Mouse (Mus musculus) ES-E14 (cell line): ENCODE results near the gene Mical2. TPM values are rescaled to one million over a fixed set of nuclear protein-coding genes. Genes with fewer than 3 reads are reported as not detected.

Source experiments
- DNase-seq: peaks from one replicate; pipeline ENCODE4 v3.0.0-alpha.2; 2013; ENCODE audit warnings: low read depth, low spot score
- H3K27ac ChIP-seq: 2 replicates; pipeline ENCODE4 v1.5.1; 2012; ENCODE audit warnings: low read depth, mild to moderate bottlenecking, low read length, moderate library complexity, mixed read lengths; ENCODE audit not compliant: poor library complexity, insufficient read depth, severe bottlenecking
- H3K36me3 ChIP-seq: 2 replicates; pipeline ENCODE4 v1.6.1; 2012; ENCODE audit warnings: mild to moderate bottlenecking, low read length, moderate library complexity, mixed read lengths; ENCODE audit not compliant: control insufficient read depth, poor library complexity, insufficient read depth, severe bottlenecking
- H3K4me1 ChIP-seq, 2 experiments: fragments of 150-350 bp in 1 of 2; sonication (generic) in 1 of 2; 2 replicates each; pipeline ENCODE4 v1.6.1; 2012; ENCODE audit warnings: low read length in 2 of 2, mild to moderate bottlenecking in 1 of 2, mixed read lengths in 1 of 2; ENCODE audit not compliant: control insufficient read depth in 2 of 2, insufficient read depth in 2 of 2, poor library complexity in 1 of 2
- H3K4me3 ChIP-seq, 2 experiments: fragments of 150-350 bp in 1 of 2; sonication (generic) in 1 of 2; 2 replicates each; pipeline ENCODE4 v1.5.1; 2012; ENCODE audit warnings: low read length in 2 of 2, low read depth in 1 of 2, mild to moderate bottlenecking in 1 of 2, mixed read lengths in 1 of 2; ENCODE audit not compliant: insufficient read depth in 1 of 2, poor library complexity in 1 of 2, severe bottlenecking in 1 of 2
- H3K9ac ChIP-seq: 2 replicates; pipeline ENCODE4 v1.6.1; 2012; ENCODE audit warnings: low read depth, mild to moderate bottlenecking, low read length, mixed read lengths; ENCODE audit not compliant: poor library complexity, insufficient read depth, severe bottlenecking
- H3K9me3 ChIP-seq: fragments of 150-350 bp; sonication (generic); 2 replicates; pipeline ENCODE4 v1.6.1; 2012; ENCODE audit warnings: low read depth, mild to moderate bottlenecking, low read length; ENCODE audit not compliant: control insufficient read depth, insufficient read depth
- CHD2 ChIP-seq: IDR thresholded peaks from 2 replicates; pipeline ENCODE4 v1.6.1; 2014; ENCODE audit warnings: mild to moderate bottlenecking, low read depth, low read length, inconsistent platforms
- HCFC1 ChIP-seq: IDR thresholded peaks from 2 replicates; pipeline ENCODE4 v1.6.1; 2012; ENCODE audit warnings: low read length, inconsistent platforms, borderline replicate concordance; ENCODE audit not compliant: insufficient read depth
- MAFK ChIP-seq: IDR thresholded peaks from 2 replicates; pipeline ENCODE4 v1.6.1; 2014; ENCODE audit warnings: mild to moderate bottlenecking, low read depth, low read length, inconsistent platforms; ENCODE audit not compliant: insufficient read depth
- ZC3H11A ChIP-seq: IDR thresholded peaks from 2 replicates; pipeline ENCODE4 v1.6.1; 2012; ENCODE audit warnings: low read depth, mild to moderate bottlenecking, inconsistent platforms, low read length, borderline replicate concordance
- ZNF384 ChIP-seq: IDR thresholded peaks from 2 replicates; pipeline ENCODE4 v1.6.1; 2012; ENCODE audit warnings: low read depth, low read length, inconsistent platforms
- in situ Hi-C, 2 experiments: fragments of 600-800 bp; cut with MboI; formaldehyde crosslinking; loops; one replicate each; pipeline ENCODE4 v1.15.1; 2025; ENCODE audit warnings: low sequenced_read_pairs in 2 of 2, inconsistent platforms in 1 of 2; ENCODE audit not compliant: unreplicated experiment in 2 of 2
- total RNA-seq: library from RNA; depleted of rRNA; stranded (reverse); fragments of 300-350 nt; gene quantifications from 2 replicates; pipeline ENCODE4 v1.2.3, GENCODE M21; 2012

The Mical2 gene
- total RNA-seq, 1 experiment = 9.9 TPM

DNA sequence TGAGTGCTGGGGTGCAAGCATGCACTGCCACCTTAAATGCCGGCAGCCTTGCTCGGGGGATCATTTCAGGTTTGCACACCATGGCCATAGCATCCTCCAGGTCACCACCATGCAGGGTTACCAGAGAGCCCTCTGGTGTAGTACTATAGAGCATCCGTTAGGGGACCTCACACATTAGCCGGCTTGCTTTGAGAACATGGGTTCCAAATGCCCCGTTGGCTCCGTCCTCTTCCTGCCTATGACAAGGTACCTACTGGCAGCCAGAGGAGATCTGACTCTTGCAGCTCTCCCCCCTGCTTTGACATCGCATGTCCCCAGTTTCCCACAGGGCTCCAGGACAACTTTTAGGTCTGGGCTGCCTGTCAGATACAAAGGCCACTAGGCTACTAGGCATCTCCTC lies 11.6 kb downstream of the Mical2 start:
- Histone ChIP-seq H3K9ac (no peak overlapping the region), H3K4me3 (no peak overlapping the region), H3K9me3 (no peaks in the 10 kb centered on the region), H3K4me1 (no peaks in the 10 kb centered on the region), H3K36me3 (no peaks in the 10 kb centered on the region), H3K27ac (no peak overlapping the region)
- in situ Hi-C loops = no loop called here
- DNase-seq = no peak
- TF ChIP-seq ZC3H11A (no peak), HCFC1 (no peak), MAFK (no peak), ZNF384 (no peak), CHD2 (no peak)

DNA sequence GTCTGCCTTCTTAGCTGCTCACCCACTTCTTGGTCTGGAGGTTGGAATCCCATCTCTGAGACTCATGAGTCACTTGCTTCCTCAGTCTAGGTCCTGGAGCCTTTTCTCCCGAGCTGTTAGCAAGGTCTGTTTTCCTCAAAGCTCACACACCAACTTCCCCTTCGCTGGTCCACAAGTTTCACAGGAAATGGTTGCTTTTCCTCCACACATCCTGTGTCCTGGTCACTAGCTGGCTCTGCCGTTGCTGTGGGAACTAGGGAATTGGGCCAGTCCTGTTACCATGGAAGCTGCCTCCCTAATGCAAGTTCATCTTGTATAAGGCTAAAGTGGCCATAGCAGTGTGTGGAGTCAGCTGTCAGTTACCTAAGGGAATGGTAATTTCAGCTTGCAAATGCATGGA lies 12.2 kb downstream of the Mical2 start:
- no peak for DNase-seq
- Histone ChIP-seq H3K36me3 (no peaks in the 10 kb centered on the region), H3K9me3 (no peaks in the 10 kb centered on the region), H3K9ac (no peak overlapping the region), H3K4me3 (no peak overlapping the region), H3K27ac (no peak overlapping the region), H3K4me1 (no peaks in the 10 kb centered on the region)
- in situ Hi-C loops = no loop called here
- no peak for TF ChIP-seq ZNF384
- TF ChIP-seq ZC3H11A = no peak
- no peak for TF ChIP-seq CHD2
- TF ChIP-seq HCFC1 = no peak
- no peak for TF ChIP-seq MAFK

DNA sequence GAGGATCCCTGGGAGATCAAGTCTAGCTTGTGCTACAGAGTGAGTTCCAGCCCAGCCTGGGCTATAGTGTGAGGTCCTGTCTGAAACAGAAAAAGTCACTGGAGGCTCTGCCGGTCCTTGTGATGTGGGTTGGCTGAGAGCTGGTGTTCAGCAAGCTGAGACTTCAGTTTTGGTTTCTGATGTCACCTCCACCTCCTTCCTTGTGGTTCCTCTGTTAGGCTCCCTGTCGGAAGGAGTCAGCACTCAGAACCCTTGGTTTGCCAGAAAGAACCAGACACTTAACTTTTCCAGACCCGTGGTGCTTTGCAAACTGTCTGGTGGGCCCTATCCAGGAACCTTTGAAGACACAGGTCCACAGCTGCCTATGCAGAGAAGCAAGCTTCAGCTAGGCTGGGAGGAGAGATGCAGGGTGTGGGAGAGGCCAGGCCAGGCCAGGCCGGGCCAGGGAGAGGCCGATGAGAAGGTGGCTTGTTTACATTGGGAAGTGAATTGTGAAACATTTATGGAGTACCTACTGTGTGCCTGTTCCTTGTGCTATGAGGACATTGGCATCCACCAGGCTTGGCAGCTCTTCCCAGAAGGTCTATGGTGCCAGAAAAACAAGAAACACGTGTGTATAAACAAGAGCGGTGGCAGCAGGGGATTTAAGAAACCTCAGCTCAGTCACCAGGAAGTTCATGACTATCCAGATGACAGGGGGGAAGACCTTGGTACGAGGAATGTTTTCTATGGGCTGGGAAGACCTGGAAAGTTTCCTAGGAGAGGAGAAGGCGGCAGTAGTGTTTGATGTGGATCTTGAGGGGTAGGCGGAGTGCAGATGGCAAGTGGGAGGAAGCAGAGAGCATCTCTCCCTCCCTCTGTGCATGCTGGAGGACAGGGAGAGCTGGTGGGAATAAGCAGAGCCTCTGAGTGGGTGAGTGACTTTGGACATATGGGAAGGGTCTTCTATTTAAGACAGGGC lies 13.4 kb downstream of the Mical2 start:
- no peak overlapping the region for H3K4me3 ChIP-seq
- H3K27ac ChIP-seq = no peak overlapping the region
- in situ Hi-C loops = no loop called here
- H3K4me1 ChIP-seq = no peaks in the 10 kb centered on the region
- TF ChIP-seq HCFC1 = no peak
- no peak for TF ChIP-seq CHD2
- TF ChIP-seq MAFK = no peak
- no peak for TF ChIP-seq ZNF384
- TF ChIP-seq ZC3H11A = no peak
- H3K9me3 ChIP-seq = no peaks in the 10 kb centered on the region
- no peaks in the 10 kb centered on the region for H3K36me3 ChIP-seq
- DNase-seq = no peak
- no peak overlapping the region for H3K9ac ChIP-seq

DNA sequence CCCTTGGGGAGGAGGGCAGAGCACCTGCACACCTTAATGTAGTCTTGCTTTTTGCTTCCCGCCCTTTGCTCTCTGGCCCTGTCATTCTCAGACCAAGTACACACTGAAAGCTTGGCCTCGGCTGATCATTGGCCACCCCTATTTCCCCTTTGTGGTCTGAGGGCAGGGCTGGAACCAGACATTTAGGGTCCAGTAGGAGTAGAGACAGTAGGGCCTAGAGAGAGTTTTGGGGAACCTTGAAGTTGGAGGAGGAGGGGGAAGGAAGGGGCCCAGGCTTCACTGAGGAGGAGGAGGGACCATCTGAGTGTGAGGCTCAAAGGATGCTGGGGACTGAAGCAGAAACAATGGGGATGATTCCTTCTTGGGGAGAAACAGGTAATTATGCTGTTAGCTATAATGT lies 15.1 kb downstream of the Mical2 start:
- no peaks in the 10 kb centered on the region for H3K36me3 ChIP-seq
- no peaks in the 10 kb centered on the region for H3K4me1 ChIP-seq
- TF ChIP-seq ZNF384 (no peak), CHD2 (no peak), ZC3H11A (no peak), HCFC1 (no peak), MAFK (no peak)
- H3K4me3 ChIP-seq = no peak overlapping the region
- DNase-seq = no peak
- no peak overlapping the region for H3K27ac ChIP-seq
- H3K9ac ChIP-seq = no peak overlapping the region
- H3K9me3 ChIP-seq = no peaks in the 10 kb centered on the region
- in situ Hi-C loops = no loop called here
